8 mouse cellular contexts compared by ENCODE assay signal in genomic region chr11:40733339-40734174, GRCm38 (mm10). TPM values are rescaled to one million over a fixed set of nuclear protein-coding genes. Genes with fewer than 3 reads are reported as not detected.
DNase-seq lines count a peak whose midpoint lies in the region; ATAC-seq and TF ChIP-seq lines count a peak whose summit lies in the region.

Gene Hmmr, minus strand, starts transcription at chr11:40733422.
Gene Nudcd2, plus strand, starts transcription at chr11:40733667.

- peak within 1 kb of the TSS; percentile 76 for H3K27ac ChIP-seq in heart, embryonic 12.5 days (ENCODE audit: poor library complexity, severe bottlenecking)
- peak within 1 kb of the TSS; percentile 81 for H3K27ac ChIP-seq in kidney, postnatal 0 days
- H3K27ac ChIP-seq in liver, embryonic 11.5 days (ENCODE audit: low read depth, low read length), result peak within 1 kb of the TSS; percentile 83
- peak within 1 kb of the TSS; percentile 61; the same call in 1 of the 2 replicates for H3K27ac ChIP-seq in stomach, embryonic 14.5 days (ENCODE audit: low read length)

- H3K4me3 ChIP-seq in heart, embryonic 12.5 days, result peak within 1 kb of the TSS; percentile 71
- peak within 1 kb of the TSS; percentile 76 for H3K4me3 ChIP-seq in kidney, postnatal 0 days (replicated peaks; ENCODE audit: low read depth, low read length)
- peak within 1 kb of the TSS; percentile 97 for H3K4me3 ChIP-seq in liver, embryonic 11.5 days (ENCODE audit: low read depth, low read length)
- peak within 1 kb of the TSS; percentile 48 for H3K4me3 ChIP-seq in stomach, embryonic 14.5 days (ENCODE audit: low read depth, low read length)

- peak within 1 kb of the TSS; percentile 89 for H3K9ac ChIP-seq in heart, embryonic 12.5 days
- H3K9ac ChIP-seq in kidney, postnatal 0 days (ENCODE audit: low read depth, low read length), result peak within 1 kb of the TSS; percentile 91
- H3K9ac ChIP-seq in liver, embryonic 11.5 days (ENCODE audit: low read depth, low read length), result peak within 1 kb of the TSS; percentile 97
- H3K9ac ChIP-seq in stomach, embryonic 14.5 days (replicated peaks; ENCODE audit: low read depth, low read length), result peak within 1 kb of the TSS; percentile 69

- DNase-seq in CD4-positive helper T cell, adult 2 months (ENCODE audit: low read depth, low spot score), result peak; percentile 98
- DNase-seq in brain, embryonic 18.5 days (ENCODE audit: low read depth, low spot score), result peak; percentile 95
- DNase-seq in kidney, postnatal 0 days (ENCODE audit: low spot score), result peak; percentile 99
- peak; percentile 83 for DNase-seq in liver, embryonic 11.5 days (ENCODE audit: low spot score)
- DNase-seq in naive thymus-derived CD4-positive, alpha-beta T cell, adult 2 months (ENCODE audit: low read depth), result peak; percentile 98

- H3K4me1 ChIP-seq in heart, embryonic 12.5 days (replicated peaks), result peaks cover 20% of the 10 kb centered on the region
- H3K4me1 ChIP-seq in kidney, postnatal 0 days (replicated peaks; ENCODE audit: insufficient read depth, low read length), result peaks cover 6% of the 10 kb centered on the region
- H3K4me1 ChIP-seq in liver, embryonic 11.5 days (replicated peaks; ENCODE audit: control insufficient read depth, insufficient read depth, low read length), result peaks cover 14% of the 10 kb centered on the region
- H3K4me1 ChIP-seq in stomach, embryonic 14.5 days (ENCODE audit: control insufficient read depth, insufficient read depth, low read length), result peaks cover 13% of the 10 kb centered on the region; the same call in 1 of the 2 replicates

- peak within 1 kb of the TSS; percentile 88 for H3K4me2 ChIP-seq in heart, embryonic 12.5 days
- H3K4me2 ChIP-seq in kidney, postnatal 0 days (ENCODE audit: low read length), result peak within 1 kb of the TSS; percentile 91
- H3K4me2 ChIP-seq in liver, embryonic 11.5 days, result peak within 1 kb of the TSS; percentile 81
- peak within 1 kb of the TSS; percentile 80 for H3K4me2 ChIP-seq in stomach, embryonic 14.5 days (replicated peaks; ENCODE audit: low read depth, low read length)

- WGBS in heart, embryonic 12.5 days, result under 1% methylated on average over 52 of the region's 52 CpGs
- WGBS in kidney, postnatal 0 days, result under 1% methylated on average over 52 of the region's 52 CpGs
- under 1% methylated on average over 52 of the region's 52 CpGs for WGBS in liver, embryonic 11.5 days
- WGBS in stomach, embryonic 14.5 days, result under 1% methylated on average over 52 of the region's 52 CpGs

- ATAC-seq in erythroid progenitor cell, adult 5-6 weeks (replicated peaks; ENCODE audit: low FRiP score, poor library complexity, severe bottlenecking), result peak; percentile 90
- peak; percentile 99 for ATAC-seq in heart, embryonic 12.5 days (ENCODE audit: insufficient number of reproducible peaks, low FRiP score)
- peak; percentile 99 for ATAC-seq in kidney, postnatal 0 days (replicated peaks; ENCODE audit: low FRiP score, low read depth)
- peak; percentile 96 for ATAC-seq in liver, embryonic 11.5 days (replicated peaks; ENCODE audit: low FRiP score)
- peak; percentile 99 for ATAC-seq in stomach, embryonic 14.5 days (ENCODE audit: insufficient number of reproducible peaks, insufficient read depth, low FRiP score, low read depth)

- H3K27me3 ChIP-seq in heart, embryonic 12.5 days (replicated peaks), result no peaks in the 10 kb centered on the region
- H3K27me3 ChIP-seq in kidney, postnatal 0 days (ENCODE audit: insufficient read depth, low read length), result no peaks in the 10 kb centered on the region
- no peaks in the 10 kb centered on the region for H3K27me3 ChIP-seq in liver, embryonic 11.5 days (replicated peaks; ENCODE audit: control insufficient read depth, insufficient read depth, low read length)
- H3K27me3 ChIP-seq in stomach, embryonic 14.5 days (ENCODE audit: control insufficient read depth, insufficient read depth, low read length), result no peaks in the 10 kb centered on the region

- no peaks in the 10 kb centered on the region for H3K9me3 ChIP-seq in heart, embryonic 12.5 days (replicated peaks)
- no peaks in the 10 kb centered on the region for H3K9me3 ChIP-seq in kidney, postnatal 0 days (replicated peaks; ENCODE audit: low read length)
- no peaks in the 10 kb centered on the region for H3K9me3 ChIP-seq in liver, embryonic 11.5 days (ENCODE audit: control insufficient read depth, low read length)
- no peaks in the 10 kb centered on the region for H3K9me3 ChIP-seq in stomach, embryonic 14.5 days (ENCODE audit: control insufficient read depth, low read depth, low read length)

- TF ChIP-seq CTCF in kidney, postnatal 0 days (IDR thresholded peaks at IDR 0.05; ENCODE audit: low read depth), result no peak

- H3K36me3 ChIP-seq in heart, embryonic 12.5 days, result peaks cover 30% of the 10 kb centered on the region
- 0 out of 2 replicates have a peak, but pooled peaks cover 5% of the 10 kb centered on the region for H3K36me3 ChIP-seq in kidney, postnatal 0 days (ENCODE audit: insufficient read depth, low read length)
- H3K36me3 ChIP-seq in liver, embryonic 11.5 days (ENCODE audit: control insufficient read depth, insufficient read depth, low read length), result peaks cover 19% of the 10 kb centered on the region
- H3K36me3 ChIP-seq in stomach, embryonic 14.5 days (ENCODE audit: control insufficient read depth, insufficient read depth, low read length), result peaks cover 22% of the 10 kb centered on the region

RNA-seq across cellular contexts. Expression of gene Hmmr, which starts in this region (rescaled TPM):
- 302 and 312 TPM in 2 replicates for total RNA-seq in erythroid progenitor cell, adult 5-6 weeks (2015; ENCODE audit: low replicate concordance)
- 397 and 477 TPM in 2 replicates for total RNA-seq in erythroid progenitor cell, adult 5-6 weeks (2017; ENCODE audit: low replicate concordance)
- polyA plus RNA-seq in heart, embryonic 12.5 days (2016; fragmentation: Nextera tagmentation; extraction: Ambion mirVana), result 56.7 and 61.9 TPM in 2 replicates
- polyA plus RNA-seq in kidney, postnatal 0 days (2015; fragmentation: Nextera tagmentation; extraction: Ambion mirVana), result 16.4 and 19.3 TPM in 2 replicates
- polyA plus RNA-seq in liver, embryonic 11.5 days (2014; fragmentation: Nextera tagmentation; extraction: Ambion mirVana), result 92.0 and 96.9 TPM in 2 replicates
- polyA plus RNA-seq in stomach, embryonic 14.5 days (2014; fragmentation: Nextera tagmentation; extraction: Ambion mirVana), result 50.5 and 52.2 TPM in 2 replicates

RNA-seq across cellular contexts. Expression of gene Nudcd2, which starts in this region (rescaled TPM):
- total RNA-seq in erythroid progenitor cell, adult 5-6 weeks (2015; ENCODE audit: low replicate concordance), result 59.5 and 60.5 TPM in 2 replicates
- 97.0 and 126 TPM in 2 replicates for total RNA-seq in erythroid progenitor cell, adult 5-6 weeks (2017; ENCODE audit: low replicate concordance)
- 113 and 125 TPM in 2 replicates for polyA plus RNA-seq in heart, embryonic 12.5 days (2016; fragmentation: Nextera tagmentation; extraction: Ambion mirVana)
- polyA plus RNA-seq in kidney, postnatal 0 days (2015; fragmentation: Nextera tagmentation; extraction: Ambion mirVana), result 136 and 147 TPM in 2 replicates
- 191 and 202 TPM in 2 replicates for polyA plus RNA-seq in liver, embryonic 11.5 days (2014; fragmentation: Nextera tagmentation; extraction: Ambion mirVana)
- polyA plus RNA-seq in stomach, embryonic 14.5 days (2014; fragmentation: Nextera tagmentation; extraction: Ambion mirVana), result 143 and 149 TPM in 2 replicates

Comparison
In these comparisons a context has a peak if more than half of its experiments do, and no peak if none do; other contexts are left out.
1. Peak in every context shown above with its lines: DNase-seq, ATAC-seq, H3K4me3 ChIP-seq and H3K27ac ChIP-seq.